Mouse (Mus musculus) ES-E14 (cell line): Measurements from ENCODE around the gene Lypd1. TPM values are rescaled to one million over a fixed set of nuclear protein-coding genes. Genes with fewer than 3 reads are reported as not detected.
A peak's percentile ranks its signal among the peaks of the same experiment; 100 is the strongest.

Experiments used
- DNase-seq: peaks from one replicate; pipeline ENCODE4 v3.0.0-alpha.2; 2013; ENCODE audit warnings: low read depth, low spot score
- H3K27ac ChIP-seq: 2 replicates; pipeline ENCODE4 v1.5.1; 2012; ENCODE audit warnings: low read depth, mild to moderate bottlenecking, low read length, moderate library complexity, mixed read lengths; ENCODE audit not compliant: poor library complexity, insufficient read depth, severe bottlenecking
- H3K36me3 ChIP-seq: 2 replicates; pipeline ENCODE4 v1.6.1; 2012; ENCODE audit warnings: mild to moderate bottlenecking, low read length, moderate library complexity, mixed read lengths; ENCODE audit not compliant: control insufficient read depth, poor library complexity, insufficient read depth, severe bottlenecking
- H3K4me1 ChIP-seq, 2 experiments: fragments of 150-350 bp in 1 of 2; sonication (generic) in 1 of 2; 2 replicates each; pipeline ENCODE4 v1.6.1; 2012; ENCODE audit warnings: low read length in 2 of 2, mild to moderate bottlenecking in 1 of 2, mixed read lengths in 1 of 2; ENCODE audit not compliant: control insufficient read depth in 2 of 2, insufficient read depth in 2 of 2, poor library complexity in 1 of 2
- H3K4me3 ChIP-seq, 2 experiments: fragments of 150-350 bp in 1 of 2; sonication (generic) in 1 of 2; 2 replicates each; pipeline ENCODE4 v1.5.1; 2012; ENCODE audit warnings: low read length in 2 of 2, low read depth in 1 of 2, mild to moderate bottlenecking in 1 of 2, mixed read lengths in 1 of 2; ENCODE audit not compliant: insufficient read depth in 1 of 2, poor library complexity in 1 of 2, severe bottlenecking in 1 of 2
- H3K9ac ChIP-seq: 2 replicates; pipeline ENCODE4 v1.6.1; 2012; ENCODE audit warnings: low read depth, mild to moderate bottlenecking, low read length, mixed read lengths; ENCODE audit not compliant: poor library complexity, insufficient read depth, severe bottlenecking
- H3K9me3 ChIP-seq: fragments of 150-350 bp; sonication (generic); 2 replicates; pipeline ENCODE4 v1.6.1; 2012; ENCODE audit warnings: low read depth, mild to moderate bottlenecking, low read length; ENCODE audit not compliant: control insufficient read depth, insufficient read depth
- CHD2 ChIP-seq: IDR thresholded peaks from 2 replicates; pipeline ENCODE4 v1.6.1; 2014; ENCODE audit warnings: mild to moderate bottlenecking, low read depth, low read length, inconsistent platforms
- HCFC1 ChIP-seq: IDR thresholded peaks from 2 replicates; pipeline ENCODE4 v1.6.1; 2012; ENCODE audit warnings: low read length, inconsistent platforms, borderline replicate concordance; ENCODE audit not compliant: insufficient read depth
- MAFK ChIP-seq: IDR thresholded peaks from 2 replicates; pipeline ENCODE4 v1.6.1; 2014; ENCODE audit warnings: mild to moderate bottlenecking, low read depth, low read length, inconsistent platforms; ENCODE audit not compliant: insufficient read depth
- ZC3H11A ChIP-seq: IDR thresholded peaks from 2 replicates; pipeline ENCODE4 v1.6.1; 2012; ENCODE audit warnings: low read depth, mild to moderate bottlenecking, inconsistent platforms, low read length, borderline replicate concordance
- ZNF384 ChIP-seq: IDR thresholded peaks from 2 replicates; pipeline ENCODE4 v1.6.1; 2012; ENCODE audit warnings: low read depth, low read length, inconsistent platforms
- in situ Hi-C, 2 experiments: fragments of 600-800 bp; cut with MboI; formaldehyde crosslinking; loops; one replicate each; pipeline ENCODE4 v1.15.1; 2025; ENCODE audit warnings: low sequenced_read_pairs in 2 of 2, inconsistent platforms in 1 of 2; ENCODE audit not compliant: unreplicated experiment in 2 of 2
- total RNA-seq: library from RNA; depleted of rRNA; stranded (reverse); fragments of 300-350 nt; gene quantifications from 2 replicates; pipeline ENCODE4 v1.2.3, GENCODE M21; 2012

The Lypd1 gene
- total RNA-seq, 1 experiment, result 0.80 TPM

DNA sequence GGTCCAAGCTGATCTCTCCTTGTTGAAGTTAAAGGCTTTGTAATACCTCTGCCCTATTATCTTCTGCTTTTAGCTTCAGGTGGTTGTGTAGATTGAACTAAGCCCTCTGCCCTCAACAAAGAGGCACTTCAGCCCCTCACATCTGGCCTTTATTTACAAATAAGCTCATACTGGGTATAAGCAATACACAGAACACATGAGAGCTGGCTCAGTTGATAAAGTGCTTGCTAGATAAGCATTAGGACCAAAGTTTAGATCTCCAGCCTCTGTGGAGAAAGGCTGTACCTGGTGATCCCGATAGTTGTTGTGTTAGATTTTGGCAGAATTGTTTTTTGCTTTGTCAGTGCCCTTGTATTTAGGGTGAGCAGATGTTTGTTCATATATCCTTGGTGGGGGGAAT lies 30.4 kb upstream of the Lypd1 start:
- TF ChIP-seq CHD2, result no peak
- no peaks in the 10 kb centered on the region for H3K36me3 ChIP-seq
- in situ Hi-C loops, result no loop called here
- no peak overlapping the region for H3K27ac ChIP-seq
- DNase-seq, result no peak
- H3K9me3 ChIP-seq, result no peaks in the 10 kb centered on the region
- H3K4me1 ChIP-seq, result no peaks in the 10 kb centered on the region
- H3K9ac ChIP-seq, result no peak overlapping the region
- H3K4me3 ChIP-seq, result no peak overlapping the region

DNA sequence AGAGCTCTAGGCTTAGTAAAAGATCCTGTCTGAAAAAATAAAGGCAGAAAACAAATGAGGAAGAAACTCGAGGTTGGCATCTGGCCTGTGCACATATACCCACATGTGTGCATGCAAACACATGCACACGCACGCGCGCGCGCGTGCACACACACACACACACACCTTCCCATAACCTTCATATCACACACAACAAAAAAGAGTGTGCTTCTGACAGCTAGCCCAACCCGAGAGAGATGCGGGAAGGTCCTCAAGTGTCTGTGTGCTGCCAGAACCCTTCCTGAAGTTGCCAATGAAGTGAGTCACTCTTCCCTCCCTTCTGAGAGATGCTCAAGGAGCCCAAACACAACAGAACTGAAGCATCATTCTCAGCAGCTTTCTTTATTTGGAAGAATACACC lies 12.6 kb upstream of the Lypd1 start:
- H3K4me3 ChIP-seq, result no peak overlapping the region
- in situ Hi-C loops, result no loop called here
- no peak overlapping the region for H3K27ac ChIP-seq
- H3K9me3 ChIP-seq, result no peaks in the 10 kb centered on the region
- no peak for TF ChIP-seq CHD2
- no peak for TF ChIP-seq ZC3H11A
- no peak for TF ChIP-seq HCFC1
- no peak for TF ChIP-seq ZNF384
- no peak for TF ChIP-seq MAFK
- no peaks in the 10 kb centered on the region for H3K36me3 ChIP-seq
- H3K4me1 ChIP-seq, result no peaks in the 10 kb centered on the region
- no peak overlapping the region for H3K9ac ChIP-seq
- DNase-seq, result no peak

DNA sequence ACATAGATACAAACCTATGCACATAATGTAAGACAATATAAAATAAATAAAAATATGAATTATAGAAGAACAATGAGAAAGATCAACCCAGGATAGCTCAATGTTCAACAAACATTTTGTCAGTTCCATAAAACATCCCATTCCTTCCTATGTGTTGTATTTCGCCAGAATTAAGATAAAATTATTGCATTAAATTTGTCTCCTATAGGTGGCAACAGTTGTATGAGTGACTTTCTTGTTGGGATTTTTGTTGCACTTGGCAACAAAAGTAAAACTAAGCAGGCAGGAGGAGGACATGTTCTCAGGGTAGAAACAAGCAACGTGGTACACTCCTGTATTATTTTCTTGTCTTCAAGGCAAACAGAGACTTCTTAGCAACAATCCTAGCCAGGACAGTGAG lies 10.2 kb upstream of the Lypd1 start:
- TF ChIP-seq MAFK (no peak), ZC3H11A (no peak), HCFC1 (no peak), ZNF384 (no peak), CHD2 (no peak)
- no peak overlapping the region for H3K27ac ChIP-seq
- no peak for DNase-seq
- H3K36me3 ChIP-seq, result no peaks in the 10 kb centered on the region
- in situ Hi-C loops, result no loop called here
- H3K9me3 ChIP-seq, result no peaks in the 10 kb centered on the region
- H3K4me1 ChIP-seq, result no peaks in the 10 kb centered on the region
- no peak overlapping the region for H3K9ac ChIP-seq
- no peak overlapping the region for H3K4me3 ChIP-seq

DNA sequence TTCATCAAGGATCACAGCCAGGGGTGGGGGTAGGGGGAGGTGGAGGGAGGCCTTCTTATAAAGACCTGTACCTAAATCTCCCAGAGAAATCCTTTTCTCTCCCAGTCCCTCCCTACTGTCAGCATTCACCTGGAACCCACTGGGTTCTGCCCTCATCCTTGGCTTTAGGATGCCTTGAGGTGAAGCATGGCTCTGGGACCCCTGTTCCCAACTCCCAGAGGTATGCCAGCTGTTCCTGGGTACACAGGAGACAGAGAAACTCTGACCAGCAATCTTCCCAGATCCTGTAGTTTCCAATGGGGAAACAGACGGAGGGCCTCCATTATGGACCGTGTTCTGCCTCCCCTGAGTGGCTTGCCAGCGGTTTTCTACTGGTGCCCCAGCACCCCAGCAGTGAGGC lies 7.8 kb upstream of the Lypd1 start:
- TF ChIP-seq ZC3H11A, result no peak
- TF ChIP-seq CHD2, result no peak
- TF ChIP-seq ZNF384, result no peak
- no peak for TF ChIP-seq MAFK
- TF ChIP-seq HCFC1, result no peak
- no peaks in the 10 kb centered on the region for H3K9me3 ChIP-seq
- no peaks in the 10 kb centered on the region for H3K36me3 ChIP-seq
- H3K27ac ChIP-seq, result no peak overlapping the region
- no peak overlapping the region for H3K4me3 ChIP-seq
- no peak for DNase-seq
- in situ Hi-C loops, result no loop called here
- H3K4me1 ChIP-seq, result no peaks in the 10 kb centered on the region
- no peak overlapping the region for H3K9ac ChIP-seq

DNA sequence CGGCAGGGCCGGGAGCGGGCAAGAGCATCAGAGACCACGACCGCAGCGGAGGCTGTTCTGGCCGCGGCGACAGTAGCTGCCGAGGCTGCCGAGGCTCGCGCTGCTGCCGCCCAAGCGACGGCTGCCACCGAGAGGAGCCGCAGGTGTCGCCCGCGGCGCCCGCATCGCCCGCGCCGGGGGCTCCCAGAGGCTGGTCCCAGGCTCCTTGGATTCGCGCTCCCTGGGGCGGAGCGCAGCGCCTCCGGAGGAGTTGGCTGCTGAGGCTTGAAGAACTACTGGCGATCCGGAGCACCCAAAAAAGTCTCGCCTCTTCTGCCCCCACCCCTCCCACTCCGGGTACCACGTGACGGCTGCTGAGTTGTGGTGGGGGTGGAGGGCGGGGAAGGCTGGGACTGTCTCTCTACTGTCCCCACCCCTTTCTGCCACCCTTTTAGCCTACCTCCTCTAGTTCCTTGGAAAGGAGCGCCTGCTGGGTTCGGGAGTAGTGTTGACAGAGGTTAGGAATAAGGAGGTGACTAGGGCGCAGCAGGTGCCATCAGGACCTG lies 928 bp downstream of the Lypd1 start:
- DNase-seq, result peak; percentile 51
- peak overlapping the region; percentile 4; the same call in 1 of the 2 replicates for H3K9ac ChIP-seq
- peak overlapping the region; percentile 27 to 50 for H3K4me3 ChIP-seq
- in situ Hi-C loops, result no loop called here
- TF ChIP-seq HCFC1, result no peak
- no peak for TF ChIP-seq MAFK
- no peak for TF ChIP-seq ZNF384
- no peak for TF ChIP-seq CHD2
- no peak for TF ChIP-seq ZC3H11A
- no peaks in the 10 kb centered on the region for H3K36me3 ChIP-seq
- H3K9me3 ChIP-seq, result no peaks in the 10 kb centered on the region
- H3K4me1 ChIP-seq, result 0 out of 4 replicates have a peak, but pooled peaks cover 0 to 2% of the 10 kb centered on the region in 2 experiments
- H3K27ac ChIP-seq, result no peak overlapping the region
